Mouse (Mus musculus) left cerebral cortex, adult 9 months (tissue): ENCODE results near the gene Fen1.

Experiments used
- DNase-seq, 2 experiments: peaks; one replicate each; pipeline ENCODE4 v3.0.0; 2022; ENCODE audit warnings: low spot score in 2 of 2

The Fen1 gene

DNA sequence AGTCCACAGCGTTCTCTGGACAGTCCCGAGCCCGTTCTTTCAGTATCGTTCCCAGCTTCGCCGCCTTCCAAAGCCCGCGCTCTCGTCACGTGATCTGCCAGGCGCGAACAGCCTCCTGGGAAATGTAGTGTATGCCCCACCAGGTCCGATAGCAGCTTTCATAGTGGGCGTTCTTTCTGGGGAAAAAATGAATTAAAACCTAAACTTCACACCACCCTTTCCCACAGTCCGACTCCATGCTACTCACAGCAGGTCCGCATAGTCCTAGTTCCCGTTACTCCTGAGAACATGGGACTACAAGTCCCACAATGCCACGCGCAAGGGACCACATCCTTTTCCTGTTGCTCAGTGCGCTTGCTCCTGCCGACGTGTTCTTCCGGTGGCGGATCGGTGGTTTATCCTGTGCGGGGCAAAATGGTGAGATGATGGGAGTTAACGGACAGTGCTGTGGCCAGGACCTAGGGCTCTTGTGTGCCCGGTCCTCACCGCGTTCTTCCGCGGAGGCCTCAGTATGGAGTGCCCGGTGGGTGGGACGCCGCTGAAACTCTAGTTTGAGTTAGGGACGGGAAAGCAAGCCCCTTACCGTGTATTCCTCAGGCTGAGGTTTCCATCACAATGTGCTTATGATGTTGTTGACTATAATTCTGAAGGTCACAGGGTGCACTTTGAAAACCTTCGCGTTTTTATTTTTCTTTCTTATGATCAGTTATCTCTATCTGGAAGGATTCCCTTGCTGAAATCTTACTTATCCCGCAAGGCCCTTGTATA lies at the start of gene Fen1, which contains the start of gene Tmem258:
Gene Fen1, minus strand, starts transcription at position 322 of the 768 bp plus-strand sequence.
Gene Tmem258, plus strand, starts transcription at position 167 of the 768 bp plus-strand sequence.
- peak; percentile 79 to 95 for DNase-seq

DNA sequence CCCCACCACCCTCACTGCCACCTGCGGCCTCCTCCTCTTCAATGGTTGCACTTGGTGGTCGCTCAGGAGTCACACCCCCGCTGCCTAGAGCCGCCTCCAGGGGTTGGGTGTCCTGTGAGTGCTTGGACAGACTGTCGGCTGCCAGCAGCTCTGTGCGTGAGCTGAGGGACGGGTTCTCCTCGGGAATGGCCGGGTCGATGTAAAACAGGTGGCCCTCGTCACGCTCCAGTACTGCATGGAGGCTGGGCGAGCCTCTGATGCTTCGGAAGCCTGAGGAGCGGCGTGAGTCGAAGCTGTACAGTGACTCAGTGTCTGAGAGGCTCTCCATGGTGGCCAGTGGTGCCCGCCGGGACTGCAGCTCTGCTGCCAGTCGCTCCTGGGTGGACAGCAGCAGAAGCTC lies 44.2 kb upstream of the Fen1 start:
- no peak for DNase-seq

DNA sequence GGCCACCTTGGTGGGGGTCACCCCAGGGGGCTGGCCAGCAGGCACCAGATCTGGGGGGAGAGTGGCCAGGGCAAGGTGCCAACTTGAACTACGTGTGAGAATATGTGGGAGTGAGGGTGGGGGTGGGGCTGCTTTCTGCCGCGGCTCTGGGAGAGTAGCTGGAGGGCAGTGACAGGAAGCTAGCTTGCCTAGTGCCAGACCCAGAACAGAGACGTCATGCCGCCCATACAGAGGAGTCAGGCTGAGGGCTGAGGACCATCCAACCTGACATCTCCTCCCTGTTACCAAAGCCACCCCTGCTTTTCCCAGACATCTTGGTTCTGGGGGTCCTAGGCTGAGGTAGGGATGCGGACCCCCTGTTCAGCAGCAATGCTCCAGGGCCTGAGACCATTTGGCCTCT lies 43.2 kb upstream of the Fen1 start:
- DNase-seq: no peak

DNA sequence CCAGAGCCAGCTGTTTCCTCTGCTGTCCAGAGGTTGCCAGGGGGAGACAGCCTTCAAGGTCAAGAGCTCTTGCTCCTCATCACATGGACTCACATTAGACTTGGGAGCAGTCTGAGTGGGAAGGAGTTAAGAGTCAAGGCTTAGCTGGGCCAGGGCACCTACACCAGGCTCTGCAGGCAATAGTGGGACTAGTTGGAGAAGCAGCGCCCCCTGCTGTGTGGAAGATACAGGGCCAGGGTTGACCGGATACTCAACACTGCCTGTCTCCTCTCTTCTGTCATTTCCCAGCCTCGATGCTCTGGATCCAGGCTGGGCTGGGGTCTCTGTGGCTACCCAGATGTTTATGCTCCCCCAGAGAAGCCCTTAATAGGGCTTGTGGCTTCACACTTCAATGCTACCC lies 40.2 kb upstream of the Fen1 start:
- peak in 1 of 2 experiments; percentile 71 for DNase-seq

DNA sequence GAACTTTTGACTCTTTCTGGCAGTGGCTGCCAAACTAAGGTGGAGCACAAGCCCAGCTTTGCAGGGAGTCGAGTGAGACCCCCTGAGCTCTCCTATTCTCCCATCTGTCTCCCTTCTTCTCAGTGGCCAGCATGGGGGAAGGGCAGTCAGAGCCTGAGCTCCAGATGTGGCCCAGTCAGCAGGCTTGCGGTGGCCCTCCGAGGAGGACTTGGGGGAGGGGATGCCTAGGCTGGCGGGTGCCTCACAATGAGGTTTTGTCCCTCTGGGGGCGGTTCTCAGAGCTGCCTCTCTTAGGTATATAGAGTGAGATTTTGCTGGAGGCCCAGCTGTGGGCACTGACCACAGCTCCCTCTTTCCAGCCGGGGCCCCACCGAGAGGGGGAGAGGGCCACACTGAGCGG lies 38.9 kb upstream of the Fen1 start:
- peak in 1 of 2 experiments; percentile 44 for DNase-seq

DNA sequence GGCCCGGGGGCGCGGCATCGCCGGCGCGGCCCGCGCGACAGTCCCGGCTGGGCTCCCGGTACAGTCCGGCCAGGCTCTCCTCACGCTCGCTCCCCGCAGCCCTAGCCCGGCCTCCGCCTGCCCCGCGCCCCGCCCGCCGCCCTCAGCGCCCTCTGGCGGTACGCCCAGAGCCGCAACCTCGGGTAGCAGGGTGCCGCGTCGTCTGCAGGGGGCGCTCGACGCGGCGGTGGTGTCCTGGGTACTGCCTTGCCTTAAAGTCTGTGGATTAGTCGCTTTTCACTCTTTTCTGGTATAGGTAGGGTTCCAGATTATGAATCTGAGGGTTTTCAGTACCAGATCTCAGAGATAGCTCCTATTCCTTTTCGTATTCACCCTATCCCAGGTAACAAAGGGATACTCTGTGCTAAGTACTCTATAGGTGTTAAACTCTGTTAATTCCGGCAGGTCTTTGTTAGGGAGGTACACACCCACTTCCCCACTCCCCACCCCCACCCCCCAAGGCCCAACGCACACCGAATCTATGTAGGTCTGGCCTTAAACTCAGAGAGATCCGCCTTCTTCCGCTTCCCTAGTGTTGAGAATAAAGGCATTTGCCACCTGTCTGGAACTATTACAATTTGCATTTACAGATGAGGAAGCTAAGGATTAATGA lies 36.8 kb upstream of the Fen1 start, which contains the start of gene Myrf:
Gene Myrf, minus strand, starts transcription at position 95 of the 652 bp plus-strand sequence.
- peak in 1 of 2 experiments; percentile 68 for DNase-seq

DNA sequence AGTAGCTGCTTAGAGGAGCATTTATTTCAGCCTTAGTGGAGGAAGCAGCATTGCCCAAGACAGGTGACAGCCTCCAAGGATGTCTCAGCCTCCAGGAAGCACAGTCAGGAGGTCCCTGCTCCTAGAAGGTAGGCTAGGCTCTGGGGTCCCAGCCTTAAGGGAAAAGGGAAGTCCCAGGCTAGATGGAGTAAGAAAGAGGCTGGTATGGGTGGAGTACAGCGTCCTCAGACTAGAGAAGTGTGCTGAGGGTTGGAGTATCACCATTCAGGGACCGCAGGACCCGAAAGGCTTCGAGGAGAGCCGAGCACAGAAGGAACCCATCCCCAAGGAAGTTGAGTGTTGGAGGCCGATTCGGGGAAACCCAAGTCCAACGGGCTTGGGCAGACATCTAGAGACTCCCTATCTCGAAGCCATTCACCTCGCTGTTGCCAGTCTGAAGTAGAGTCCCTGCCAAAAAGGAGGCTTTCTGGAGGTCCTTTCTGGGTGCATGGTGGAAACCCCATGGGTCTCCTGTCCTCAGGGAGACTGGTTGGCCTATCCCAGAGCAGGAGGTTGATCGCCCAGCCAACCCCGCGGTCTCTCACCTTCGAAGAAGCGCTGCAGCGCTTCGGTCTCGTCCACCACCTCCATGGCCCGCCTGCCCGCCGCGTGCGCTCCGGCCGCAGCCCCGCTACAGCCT lies 36.1 kb upstream of the Fen1 start:
- no peak for DNase-seq

DNA sequence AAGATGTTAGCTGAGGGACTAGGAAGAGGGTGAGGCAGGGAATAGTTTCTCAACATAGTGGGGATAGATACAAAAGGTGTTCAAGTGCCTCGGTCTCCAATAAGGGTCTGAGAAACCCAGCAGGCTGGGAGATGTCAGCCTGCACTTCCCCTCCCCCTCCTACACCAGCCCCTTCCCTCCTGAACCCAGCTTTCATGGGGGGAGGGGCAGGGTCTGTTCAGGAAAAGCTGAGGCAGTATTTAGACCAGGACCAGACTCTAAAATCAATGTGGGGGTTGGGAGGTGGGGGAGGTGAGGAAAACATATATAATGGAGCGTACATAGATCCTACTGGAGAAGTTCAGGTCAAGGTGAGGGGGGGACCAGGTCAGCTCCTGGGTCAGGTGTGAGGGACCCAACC lies 35.5 kb upstream of the Fen1 start:
- no peak for DNase-seq

DNA sequence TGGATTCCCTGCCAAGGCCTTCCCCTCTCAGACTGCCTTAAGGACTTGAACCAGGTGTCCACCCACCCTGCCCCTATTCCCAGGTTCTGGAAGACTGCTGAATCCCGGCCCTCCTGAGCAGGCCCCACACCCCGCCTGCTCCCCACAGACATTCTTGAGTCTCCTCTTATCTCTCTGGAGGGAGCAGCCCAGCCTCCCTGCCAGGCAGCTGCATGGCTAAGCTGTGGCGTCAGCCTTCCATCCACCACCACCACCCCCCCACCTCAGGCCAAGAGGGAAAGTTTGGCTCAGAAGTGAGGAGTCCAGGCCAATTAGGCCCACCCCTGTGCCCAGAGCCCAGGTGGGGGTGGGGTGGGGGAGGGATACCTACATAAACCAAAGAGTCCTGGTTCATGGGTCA lies 34.5 kb upstream of the Fen1 start:
- DNase-seq: no peak

DNA sequence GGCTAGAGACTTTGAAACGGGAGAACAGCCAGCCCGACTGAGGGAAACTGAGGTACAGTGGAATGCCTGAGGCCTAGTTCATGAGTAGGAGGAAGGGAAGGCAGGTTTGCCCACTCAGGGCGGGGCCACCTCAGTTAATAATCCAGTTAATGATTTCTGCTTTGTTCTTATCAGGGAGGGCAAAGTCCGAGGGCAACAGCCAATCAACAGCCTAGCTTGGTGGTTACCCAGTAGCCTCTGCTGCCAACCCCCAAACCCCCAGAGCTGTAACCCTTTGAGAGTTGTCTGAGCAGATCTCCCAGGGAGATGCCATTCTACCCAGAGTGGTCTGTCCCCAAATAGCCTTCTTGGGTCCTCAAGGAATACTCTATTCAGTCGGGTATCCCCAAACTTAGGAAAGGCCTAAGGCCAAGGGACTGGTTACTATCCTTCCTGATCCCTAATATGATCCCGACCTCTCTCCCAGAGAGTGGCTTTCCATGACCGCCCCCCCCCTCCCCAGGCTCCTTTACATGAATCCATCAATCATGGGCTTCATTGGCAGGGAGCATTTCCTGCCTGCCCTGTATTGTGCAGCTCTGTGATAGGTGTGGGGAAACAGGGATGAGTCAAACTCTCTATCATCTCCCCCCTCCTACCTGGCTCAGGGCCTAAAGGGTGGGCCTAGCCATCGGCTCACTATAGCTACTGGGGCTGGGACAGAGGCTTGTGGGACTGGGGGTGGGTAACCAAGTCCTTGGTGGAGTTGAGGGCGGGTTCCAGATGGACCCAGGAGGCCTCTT lies 32.0 kb upstream of the Fen1 start:
- DNase-seq: no peak

DNA sequence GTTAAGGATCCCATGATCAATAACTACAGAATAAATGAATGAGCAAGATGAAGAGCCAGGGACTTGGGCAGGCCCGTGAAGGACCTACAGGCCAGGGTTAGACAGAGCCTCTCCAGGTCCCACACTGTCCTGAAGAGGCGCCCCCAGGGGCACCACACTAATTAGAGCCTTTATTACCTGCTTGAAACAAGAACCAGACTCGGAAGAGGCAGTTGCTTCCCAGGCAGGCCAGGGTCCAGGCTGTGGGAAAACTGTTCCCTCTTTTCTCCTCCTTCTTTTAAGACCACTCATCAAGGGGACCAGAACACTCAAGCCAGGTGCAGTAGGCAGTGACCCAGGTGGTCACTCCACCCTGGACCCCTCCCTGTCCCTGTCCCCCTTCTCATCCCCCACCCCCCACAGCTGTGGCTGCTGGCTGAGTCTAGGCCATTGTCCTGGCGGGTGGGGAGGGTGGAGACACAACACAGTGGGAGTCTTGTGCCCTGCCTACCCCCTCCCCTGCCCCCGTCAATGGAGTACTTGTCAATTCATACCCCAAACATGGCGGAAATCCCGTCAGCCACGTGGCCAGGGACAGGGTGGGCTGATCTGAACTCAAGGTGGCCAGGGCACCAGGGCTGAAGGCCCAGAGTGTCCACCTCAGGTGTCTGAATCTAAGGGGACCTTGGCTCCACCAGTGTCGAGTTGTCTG lies 28.5 kb upstream of the Fen1 start:
- peak in 1 of 2 experiments; percentile 47 for DNase-seq

DNA sequence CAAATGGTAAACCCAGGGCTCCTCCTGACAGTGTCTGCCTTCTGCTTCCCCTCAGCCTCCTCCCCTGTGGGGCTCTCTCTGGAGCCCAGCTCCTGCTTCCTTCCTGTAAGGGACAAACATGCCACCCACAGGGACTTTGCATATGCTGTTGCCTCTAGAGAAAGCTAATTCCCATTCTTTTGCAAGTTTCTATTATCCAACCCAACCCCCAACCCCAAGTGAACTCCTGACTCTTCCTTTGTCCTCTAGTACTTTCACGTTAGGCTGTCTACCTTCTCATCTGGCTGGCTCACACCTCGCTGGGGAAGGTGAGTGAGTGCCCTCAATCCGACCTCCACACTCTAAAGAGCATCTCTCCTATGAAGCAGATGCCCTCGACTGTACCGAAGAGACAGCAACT lies 27.9 kb upstream of the Fen1 start:
- DNase-seq: no peak

DNA sequence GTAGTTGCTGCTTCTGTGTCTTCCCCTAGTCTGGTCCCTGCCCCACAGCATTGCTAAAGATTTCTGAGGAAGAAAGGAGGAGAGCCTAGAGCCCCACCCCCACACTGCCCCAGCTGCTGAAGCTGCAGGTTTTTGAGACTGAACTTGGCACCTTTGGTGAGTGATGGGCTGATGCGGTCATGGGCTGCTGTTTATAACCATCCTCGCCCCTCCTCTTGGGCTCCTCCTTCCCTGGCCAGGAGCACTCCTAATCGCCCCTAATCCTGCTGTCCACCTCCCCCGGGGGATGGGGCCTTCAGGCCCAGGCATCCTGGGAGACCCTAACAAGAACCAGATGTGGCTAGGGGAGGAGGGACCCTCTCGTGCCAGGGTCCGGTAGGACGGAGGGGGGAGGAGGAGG lies 27.0 kb upstream of the Fen1 start:
- no peak for DNase-seq

DNA sequence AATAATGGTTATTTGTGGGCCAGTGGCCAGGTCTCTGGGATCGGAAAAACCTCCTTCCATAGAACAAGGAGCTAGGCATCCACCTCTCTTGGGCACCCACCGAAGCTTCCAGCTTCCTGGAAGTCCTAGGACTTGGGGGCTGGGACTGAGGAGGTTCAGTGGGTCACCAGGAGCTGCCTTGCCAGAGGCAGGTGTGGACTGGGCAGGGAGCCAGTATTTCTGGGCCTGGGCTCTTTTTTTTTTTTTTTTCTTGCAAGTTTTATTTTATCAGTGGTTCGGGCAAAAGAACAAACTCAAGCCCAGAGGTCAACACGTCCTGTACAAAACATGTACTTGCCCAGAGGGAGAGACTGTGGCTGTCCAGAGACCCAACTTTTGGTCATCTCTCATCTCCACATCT lies 21.8 kb upstream of the Fen1 start:
- DNase-seq: no peak

DNA sequence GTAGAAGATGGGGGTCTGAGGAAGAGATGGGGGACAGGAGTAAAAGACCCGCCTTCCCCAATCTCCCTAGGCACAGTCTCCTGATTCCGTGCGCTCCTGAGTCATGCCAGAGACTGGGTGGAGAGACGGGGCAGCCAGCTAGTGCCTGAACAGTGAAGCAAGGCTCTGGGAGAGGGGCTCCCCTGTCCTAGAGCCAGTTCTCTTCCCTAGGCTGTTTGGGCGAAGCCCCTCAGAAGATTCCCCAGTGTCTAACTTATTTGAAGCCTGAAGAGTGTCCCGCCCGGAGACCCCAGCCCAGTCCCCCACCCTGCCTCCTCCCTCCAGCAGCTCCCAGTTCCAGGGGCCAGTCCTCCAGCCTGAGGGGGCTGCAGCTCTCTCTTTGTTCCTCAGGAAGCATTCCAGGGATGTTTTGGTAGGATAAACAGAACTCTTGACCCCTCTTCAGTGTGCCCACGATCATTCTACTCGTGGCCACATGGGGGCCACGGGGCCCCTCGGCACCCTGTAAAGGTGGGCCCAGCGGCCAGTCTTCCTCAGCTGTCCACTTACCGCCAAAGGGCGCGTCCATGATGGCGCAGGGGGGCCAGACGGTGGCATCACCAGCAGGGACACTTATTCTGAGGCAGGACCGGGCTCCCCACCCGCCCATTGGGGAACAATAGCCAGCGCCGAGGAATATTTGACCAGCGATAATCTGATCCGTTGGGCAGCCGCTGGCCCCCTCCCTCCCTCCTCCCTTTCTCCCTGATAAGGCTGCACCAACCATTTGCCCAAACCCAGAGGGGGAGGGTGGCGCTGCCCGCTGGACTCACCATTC lies 20.9 kb upstream of the Fen1 start:
- no peak for DNase-seq

DNA sequence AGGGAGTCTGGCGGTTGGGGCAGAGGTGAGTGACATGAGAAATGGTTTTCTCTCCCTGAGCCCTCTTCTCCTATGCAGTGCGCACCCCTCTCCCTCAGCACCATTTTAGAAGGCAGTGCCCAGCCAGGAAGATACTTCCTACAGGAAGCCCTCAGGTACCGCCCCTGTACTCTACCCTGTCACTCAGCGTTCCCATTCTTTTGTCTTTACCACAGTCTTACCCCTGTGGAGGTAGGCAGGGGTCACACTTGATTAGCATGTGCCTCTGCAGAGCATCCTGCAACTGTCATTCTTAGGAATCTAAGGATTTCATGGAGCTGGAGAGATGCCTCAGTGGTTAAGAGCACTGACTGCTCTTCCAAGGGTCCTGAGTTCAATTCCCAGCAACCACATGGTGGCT lies 19.6 kb upstream of the Fen1 start:
- no peak for DNase-seq

DNA sequence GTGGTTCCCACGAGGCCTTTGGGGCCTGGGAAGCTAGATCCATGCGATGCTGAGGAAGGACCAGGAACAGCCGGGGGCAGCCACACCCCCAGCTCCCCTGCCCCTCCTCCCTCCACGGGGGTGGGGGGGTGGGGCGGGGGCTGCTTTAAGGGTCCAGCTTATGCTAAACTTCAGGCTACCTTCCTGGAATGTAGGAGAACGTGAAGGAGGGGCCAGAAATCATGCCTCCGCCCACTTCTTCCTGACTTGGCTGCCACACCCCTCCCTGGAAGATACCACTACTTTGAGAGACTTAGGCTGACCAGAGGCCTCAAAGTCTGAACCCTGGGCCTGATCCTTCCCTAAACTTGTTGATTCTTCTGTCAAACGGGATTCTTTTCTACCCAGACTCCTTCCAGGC lies 18.7 kb upstream of the Fen1 start:
- DNase-seq: no peak

DNA sequence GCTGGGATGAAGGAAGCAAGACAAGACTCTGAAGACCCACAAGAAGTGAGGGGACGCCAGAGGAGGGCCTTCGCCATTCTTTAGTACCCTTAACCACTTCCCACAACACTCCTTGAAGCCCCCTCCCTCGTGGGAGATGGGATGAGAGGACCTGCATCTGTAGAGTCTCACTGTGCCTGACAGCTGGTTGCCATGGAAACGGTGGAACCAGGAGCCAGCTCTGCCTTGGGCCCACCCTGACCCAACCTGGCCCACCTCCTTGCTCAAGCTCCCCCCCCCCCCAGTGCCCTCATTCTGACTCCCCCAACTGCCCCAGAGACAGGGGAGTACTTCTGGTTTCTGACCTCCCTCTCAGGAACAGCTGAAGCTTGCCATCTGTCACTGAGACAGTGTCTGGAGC lies 17.6 kb upstream of the Fen1 start:
- DNase-seq: no peak

DNA sequence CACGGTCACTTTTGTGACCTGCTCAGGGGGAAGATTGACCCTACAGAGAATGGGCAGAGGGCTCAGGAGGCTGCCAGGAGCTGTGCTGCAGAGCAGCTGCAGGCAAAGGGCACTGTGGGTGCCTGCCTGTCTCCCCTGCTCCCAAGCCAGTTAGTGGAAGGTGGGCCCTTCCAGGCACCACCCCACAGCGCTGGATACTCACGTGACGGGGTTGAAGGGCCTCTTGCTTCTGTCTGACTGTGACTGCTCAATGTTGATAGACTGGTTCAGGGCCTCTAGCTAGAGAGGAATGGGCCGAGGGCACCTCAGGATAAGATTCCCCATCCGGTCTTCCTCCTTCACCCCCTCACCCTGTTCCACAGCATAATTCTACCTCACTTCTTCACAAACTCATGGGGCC lies 15.6 kb upstream of the Fen1 start:
- DNase-seq: no peak

DNA sequence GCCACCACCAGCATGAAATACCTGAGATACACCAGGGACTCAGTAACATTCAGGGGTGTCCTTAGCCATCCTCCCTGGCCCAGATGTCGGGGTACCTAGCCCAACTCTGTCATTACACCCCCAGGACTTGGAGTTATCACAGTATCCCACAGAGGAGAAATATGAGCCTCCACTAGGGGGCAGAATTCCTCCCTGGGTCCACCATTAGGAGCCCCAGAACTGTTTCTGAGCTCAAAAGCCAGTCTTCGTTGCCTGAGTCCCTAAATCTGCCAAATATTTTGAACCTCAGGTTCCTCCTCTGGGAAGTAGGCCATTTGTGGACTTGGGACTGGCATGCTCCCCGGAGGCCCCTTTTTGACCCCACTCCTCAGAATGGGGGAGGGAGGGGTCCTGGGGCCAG lies 15.1 kb upstream of the Fen1 start:
- DNase-seq: peak in 1 of 2 experiments; percentile 52
